Mouse (Mus musculus): ENCODE results near the gene Phlda1.
"Not testable (repeated sequence)": the region's sequence is repeated elsewhere in the genome, so short reads cannot be mapped to it uniquely, and the experiment has no call there.

DNA sequence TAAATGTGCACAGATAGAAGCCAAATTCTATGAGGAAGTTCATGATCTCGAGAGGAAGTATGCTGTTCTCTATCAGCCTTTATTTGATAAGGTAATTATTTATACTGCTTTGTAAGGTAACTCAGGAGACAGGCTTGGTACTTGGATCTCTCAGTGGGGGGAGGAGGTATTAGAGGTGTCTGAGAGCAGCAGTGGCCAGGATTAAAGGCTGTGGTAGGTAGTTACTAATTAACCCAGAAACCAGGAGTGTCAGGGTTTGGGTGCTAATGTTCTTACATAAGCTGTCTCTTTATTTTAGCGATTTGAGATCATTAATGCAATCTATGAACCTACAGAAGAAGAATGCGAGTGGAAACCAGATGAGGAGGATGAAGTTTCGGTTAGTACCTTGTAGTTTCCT, 16.0 kb upstream of the Phlda1 start:
- not testable (repeated sequence) for TF ChIP-seq GATA1, TAL1 (IDR thresholded peaks at IDR 0.05; ENCODE audit: low read length)

Measured in erythroblast, embryonic 14.5 days (primary cell).